Mouse (Mus musculus) megakaryocyte, embryonic 14.5 days (primary cell): Measurements from ENCODE around the gene Kcns3. TPM values are rescaled to one million over a fixed set of nuclear protein-coding genes. Genes with fewer than 3 reads are reported as not detected.

Experiments used
- H3K27me3 ChIP-seq: replicated peaks from 2 replicates; pipeline ENCODE3; 2012; ENCODE audit warnings: inconsistent platforms
- H3K36me3 ChIP-seq: replicated peaks from 2 replicates; pipeline ENCODE3; 2012; ENCODE audit warnings: low read length, inconsistent platforms, mixed read lengths
- H3K4me1 ChIP-seq: 2 replicates; pipeline ENCODE4 v1.6.1; 2012; ENCODE audit warnings: inconsistent platforms
- H3K4me3 ChIP-seq: replicated peaks from 2 replicates; pipeline ENCODE3; 2012; ENCODE audit warnings: moderate library complexity, mild to moderate bottlenecking, inconsistent platforms
- H3K9me3 ChIP-seq: 2 replicates; pipeline ENCODE4 v1.6.1; 2012; ENCODE audit warnings: inconsistent platforms
- FLI1 ChIP-seq: IDR thresholded peaks from 2 replicates; pipeline ENCODE4 v1.6.1; 2012; ENCODE audit warnings: low read length, inconsistent platforms, mixed read lengths
- GATA1 ChIP-seq: IDR thresholded peaks from 3 replicates; pipeline ENCODE4 v1.6.1; 2012; ENCODE audit warnings: mixed read lengths, low read length, inconsistent platforms, borderline replicate concordance
- polyA plus RNA-seq: library from polyadenylated mRNA; stranded (reverse); fragments of >175 nt; gene quantifications from 2 replicates; pipeline ENCODE4 v1.2.3, GENCODE M21; 2012; ENCODE audit warnings: low replicate concordance; ENCODE audit not compliant: insufficient read depth

The Kcns3 gene
- polyA plus RNA-seq, 1 experiment: not detected

DNA sequence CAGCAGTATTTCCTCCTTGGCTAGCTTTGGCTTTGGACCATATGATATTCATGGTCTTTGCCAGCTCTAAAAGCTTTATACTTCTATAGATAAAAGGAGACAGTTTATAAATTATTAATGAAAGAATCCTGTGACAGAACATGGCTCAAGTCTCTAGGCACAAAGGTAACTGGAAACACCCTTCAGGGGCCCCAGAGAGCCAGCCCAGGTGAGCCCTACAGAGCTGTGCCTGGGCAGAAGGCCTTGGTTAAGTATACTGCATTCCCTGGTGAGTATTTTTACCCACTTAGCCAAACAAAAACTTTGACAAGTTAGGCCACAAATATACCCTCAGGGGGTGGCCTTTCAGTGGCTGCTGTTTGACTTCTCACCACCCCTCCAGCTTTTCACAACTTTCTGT, 2.7 kb upstream of the Kcns3 start:
- Histone ChIP-seq H3K36me3 (no peaks in the 10 kb centered on the region), H3K9me3 (peaks cover 14% of the 10 kb centered on the region; the same call in 1 of the 2 replicates), H3K4me3 (no peak overlapping the region), H3K4me1 (no peaks in the 10 kb centered on the region; the same call in 1 of the 2 replicates), H3K27me3 (peaks cover 42% of the 10 kb centered on the region)
- TF ChIP-seq FLI1 (no peak), GATA1 (no peak)

DNA sequence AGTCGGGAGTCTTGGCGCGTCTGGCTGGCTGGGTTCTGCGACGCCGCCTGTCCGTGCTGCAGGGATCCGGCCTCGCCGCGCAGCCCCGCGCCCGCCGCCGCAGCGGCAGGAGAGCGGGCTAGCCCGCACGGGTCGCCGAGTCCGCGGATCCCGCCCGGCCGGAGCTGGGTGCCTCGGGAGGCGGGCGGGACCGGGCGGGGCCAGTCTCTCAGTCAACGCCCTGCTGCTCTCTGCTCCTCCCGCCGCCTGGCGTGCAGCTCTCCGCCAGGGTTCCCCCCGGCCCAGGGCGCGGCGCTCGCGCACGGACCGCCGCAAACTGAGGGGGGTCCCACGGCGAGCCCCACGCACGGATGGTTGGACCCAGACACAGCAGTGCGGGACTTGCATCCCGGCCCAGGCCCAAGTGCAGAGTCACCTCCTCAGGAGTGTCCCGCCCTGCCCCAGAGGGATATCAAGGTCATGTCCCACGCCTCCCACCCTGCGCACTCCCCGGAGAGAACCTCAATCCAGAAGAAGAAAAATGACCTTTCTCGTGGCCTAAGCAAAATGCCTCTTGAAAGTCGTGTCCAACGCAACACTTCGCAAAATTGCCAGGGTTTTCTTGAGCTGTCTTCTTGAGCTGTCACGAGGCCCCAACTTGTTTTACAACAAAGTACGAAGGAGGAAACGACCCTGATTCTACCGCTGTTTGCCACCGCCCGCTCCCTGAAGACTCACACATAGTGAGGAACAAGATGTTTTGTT, 492 bp downstream of the Kcns3 start:
- TF ChIP-seq GATA1 (no peak), FLI1 (no peak)

DNA sequence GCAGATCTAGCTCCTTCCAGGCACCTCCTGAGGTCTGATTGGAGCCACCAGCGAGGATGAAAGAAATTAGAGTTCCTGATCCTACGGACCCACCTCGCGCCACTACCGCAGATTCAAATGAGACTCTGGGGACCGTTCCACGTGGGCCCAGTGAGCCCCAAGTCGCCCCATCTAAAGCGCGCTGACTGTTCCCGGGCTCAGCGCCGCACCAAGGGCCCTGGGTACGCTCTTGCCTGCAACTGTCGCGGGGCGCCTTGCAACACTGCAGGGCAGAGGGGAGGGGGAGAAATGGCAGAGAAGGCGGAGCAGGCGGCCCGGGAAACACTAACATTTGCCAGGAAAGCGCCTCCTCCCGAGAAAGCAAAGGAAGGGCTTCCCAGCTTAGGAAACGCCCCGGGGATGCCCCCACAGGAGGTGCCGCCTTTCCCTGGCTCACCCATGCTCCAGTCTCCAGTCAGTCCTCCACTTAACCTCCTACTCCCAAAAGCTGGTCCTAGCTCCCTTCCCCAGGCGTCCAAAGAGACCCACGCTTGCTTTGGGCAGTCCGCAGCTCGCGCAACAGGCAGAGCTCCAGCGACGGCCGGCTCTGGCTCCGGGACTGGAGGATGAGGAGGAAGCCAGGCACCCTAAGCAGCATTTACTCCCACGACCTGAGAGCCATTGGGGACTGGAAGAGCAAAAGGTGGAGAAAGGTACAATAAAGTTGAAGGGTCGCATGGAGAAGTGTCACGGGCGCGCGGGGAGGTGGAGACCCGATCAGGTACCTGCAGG, 1.2 kb downstream of the Kcns3 start:
- peaks cover 16% of the 10 kb centered on the region; the same call in 1 of the 2 replicates for H3K9me3 ChIP-seq
- H3K4me3 ChIP-seq: peak overlapping the region; percentile 38
- TF ChIP-seq GATA1 (no peak), FLI1 (no peak)
- H3K36me3 ChIP-seq: no peaks in the 10 kb centered on the region
- peaks cover 50% of the 10 kb centered on the region for H3K27me3 ChIP-seq
- H3K4me1 ChIP-seq: no peaks in the 10 kb centered on the region; the same call in 1 of the 2 replicates

More for the DNA sequence above, 492 bp downstream of the Kcns3 start:
- peaks cover 50% of the 10 kb centered on the region for H3K27me3 ChIP-seq
- H3K9me3 ChIP-seq: peaks cover 16% of the 10 kb centered on the region; the same call in 1 of the 2 replicates
- peak overlapping the region; percentile 38 for H3K4me3 ChIP-seq
- no peaks in the 10 kb centered on the region; the same call in 1 of the 2 replicates for H3K4me1 ChIP-seq
- H3K36me3 ChIP-seq: no peaks in the 10 kb centered on the region

DNA sequence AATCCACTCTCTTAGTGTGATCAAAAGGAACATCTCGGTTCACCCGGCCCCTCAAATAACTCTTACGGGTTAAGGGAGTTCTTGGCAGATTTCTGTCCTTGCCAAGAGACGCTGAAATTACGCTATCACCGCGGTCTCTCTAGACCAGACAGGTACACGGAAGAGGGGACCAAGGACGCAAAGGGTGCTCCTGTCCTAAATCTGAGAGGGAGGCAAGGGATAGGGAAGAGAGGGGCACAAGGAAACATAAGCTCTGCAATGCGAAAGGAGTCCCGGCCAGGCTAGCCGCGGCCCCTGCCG, 1.8 kb downstream of the Kcns3 start:
- Histone ChIP-seq H3K27me3 (peaks cover 50% of the 10 kb centered on the region), H3K4me3 (peak overlapping the region; percentile 8), H3K4me1 (no peaks in the 10 kb centered on the region; the same call in 1 of the 2 replicates), H3K9me3 (peaks cover 16% of the 10 kb centered on the region; the same call in 1 of the 2 replicates), H3K36me3 (no peaks in the 10 kb centered on the region)
- TF ChIP-seq FLI1: no peak
- no peak for TF ChIP-seq GATA1

DNA sequence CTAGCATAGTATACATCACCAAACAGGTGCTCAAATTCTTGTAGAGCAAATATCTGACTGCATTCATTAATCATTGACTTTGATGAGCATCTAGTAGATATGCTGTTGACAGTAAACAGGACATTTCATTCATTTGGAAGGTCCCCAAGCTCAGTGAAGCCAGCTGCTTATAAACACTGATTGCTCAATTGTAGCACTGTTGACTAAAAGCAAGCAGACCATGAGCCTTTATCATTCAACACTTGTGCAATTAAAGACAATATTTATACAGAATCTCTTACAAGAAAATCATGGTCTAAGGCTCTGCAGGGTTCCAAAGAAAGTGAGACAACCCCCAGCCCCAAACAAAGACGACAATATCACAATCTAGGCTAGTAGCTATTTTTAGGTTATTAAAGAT, 6.0 kb downstream of the Kcns3 start:
- TF ChIP-seq GATA1: no peak
- Histone ChIP-seq H3K36me3 (no peaks in the 10 kb centered on the region), H3K4me1 (no peaks in the 10 kb centered on the region; the same call in 1 of the 2 replicates), H3K9me3 (peaks cover 14% of the 10 kb centered on the region; the same call in 1 of the 2 replicates), H3K27me3 (peaks cover 21% of the 10 kb centered on the region), H3K4me3 (no peak overlapping the region)

DNA sequence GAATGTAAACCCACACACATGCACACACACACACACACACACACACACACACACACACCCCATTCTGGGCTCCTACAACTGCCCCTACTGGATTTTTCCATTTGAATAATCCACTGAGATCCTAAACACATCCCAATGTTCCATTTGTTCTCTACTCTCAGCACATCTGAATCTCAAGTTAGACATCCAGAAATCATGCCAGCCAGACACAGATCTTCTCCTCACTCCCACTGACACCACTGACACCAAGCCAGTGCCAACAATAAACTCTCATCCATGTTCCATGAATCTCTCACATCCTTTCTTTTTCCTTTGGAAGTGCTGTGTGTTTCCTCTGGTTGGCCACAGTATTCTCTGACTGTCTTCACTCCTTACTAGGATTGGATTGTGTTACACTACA, 18.4 kb downstream of the Kcns3 start:
- H3K27me3 ChIP-seq: no peaks in the 10 kb centered on the region
- H3K4me3 ChIP-seq: no peak overlapping the region
- TF ChIP-seq GATA1 (no peak), FLI1 (no peak)
- no peaks in the 10 kb centered on the region for H3K4me1 ChIP-seq
- no peaks in the 10 kb centered on the region for H3K9me3 ChIP-seq
- no peaks in the 10 kb centered on the region for H3K36me3 ChIP-seq

DNA sequence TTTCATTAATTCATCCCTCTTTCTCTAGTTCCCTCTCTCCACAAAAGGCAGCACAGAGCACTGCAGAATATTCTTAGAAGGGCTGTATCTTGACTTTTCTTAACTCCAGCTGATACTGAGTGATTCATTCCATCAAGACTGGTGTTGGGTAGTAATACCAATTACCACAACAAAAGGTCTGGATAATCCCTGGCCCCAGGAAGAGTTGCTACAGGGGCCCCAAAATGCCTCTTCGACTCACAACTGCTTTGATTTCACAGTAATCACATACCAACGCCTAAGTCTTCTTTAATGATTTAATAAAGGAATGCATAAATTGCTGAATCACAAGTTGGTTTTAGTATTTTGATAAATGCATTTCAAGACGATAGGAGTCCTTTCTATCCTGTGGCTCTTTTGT, 21.7 kb downstream of the Kcns3 start:
- no peaks in the 10 kb centered on the region for H3K4me1 ChIP-seq
- H3K9me3 ChIP-seq: no peaks in the 10 kb centered on the region
- no peaks in the 10 kb centered on the region for H3K27me3 ChIP-seq
- H3K4me3 ChIP-seq: no peak overlapping the region
- TF ChIP-seq GATA1 (no peak), FLI1 (no peak)
- no peaks in the 10 kb centered on the region for H3K36me3 ChIP-seq

DNA sequence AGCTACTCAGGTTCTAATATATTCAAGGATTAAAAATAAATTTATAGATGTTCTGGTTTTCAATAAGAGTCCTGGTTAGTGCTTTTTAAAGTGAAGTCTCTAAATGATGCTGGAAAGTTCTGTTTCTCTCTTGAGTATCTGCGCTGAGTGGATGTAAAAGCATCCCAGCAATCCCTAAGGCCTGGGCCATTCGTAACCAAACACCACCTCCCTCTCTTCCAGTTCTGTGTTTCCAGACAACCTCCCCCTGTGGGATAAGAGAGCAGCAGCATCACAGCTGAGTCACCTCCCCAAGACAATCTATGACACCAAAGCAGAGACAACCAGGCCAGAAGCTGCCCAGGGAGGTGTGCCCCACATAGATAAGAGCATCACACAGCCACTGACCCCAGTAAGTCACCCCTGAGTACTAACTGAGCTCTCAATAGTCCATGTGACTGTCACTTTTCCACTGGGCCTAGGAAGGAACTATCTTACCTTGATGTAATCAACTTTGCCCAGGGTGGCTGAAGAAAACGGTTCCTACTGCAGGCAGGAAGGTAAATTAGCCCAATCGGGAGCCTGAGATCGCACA, 24.6 kb downstream of the Kcns3 start:
- TF ChIP-seq GATA1 (no peak), FLI1 (no peak)
- no peaks in the 10 kb centered on the region for H3K27me3 ChIP-seq
- H3K36me3 ChIP-seq: no peaks in the 10 kb centered on the region
- H3K9me3 ChIP-seq: no peaks in the 10 kb centered on the region
- no peak overlapping the region for H3K4me3 ChIP-seq
- H3K4me1 ChIP-seq: no peaks in the 10 kb centered on the region

DNA sequence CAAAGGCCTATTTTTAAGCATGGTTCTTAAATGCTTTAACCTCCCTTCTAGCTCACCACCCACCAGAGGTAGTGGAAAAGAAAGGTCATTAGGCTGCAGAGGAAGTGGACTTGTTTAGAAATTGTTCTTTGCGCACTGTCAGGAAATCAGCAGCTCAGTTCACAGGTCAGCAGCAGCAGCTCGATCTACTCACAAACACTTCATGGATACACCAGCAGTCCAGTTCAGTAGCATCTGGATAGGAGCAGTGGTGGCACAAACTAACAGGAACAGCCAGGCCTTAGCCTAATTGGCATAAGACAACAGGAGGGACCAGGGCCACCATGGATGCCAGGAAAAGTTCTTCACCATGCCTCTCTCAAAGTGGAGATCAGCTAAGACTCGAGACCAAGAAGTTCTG, 49.3 kb downstream of the Kcns3 start:
- Histone ChIP-seq H3K4me3 (no peak overlapping the region), H3K36me3 (no peaks in the 10 kb centered on the region), H3K4me1 (no peaks in the 10 kb centered on the region), H3K27me3 (no peaks in the 10 kb centered on the region), H3K9me3 (peaks cover 8% of the 10 kb centered on the region)
- no peak for TF ChIP-seq GATA1
- TF ChIP-seq FLI1: no peak
